17 mouse cellular contexts compared by ENCODE assay signal in genomic region chr2:124661316-124661715, GRCm38 (mm10).
DNase-seq lines count a peak whose midpoint lies in the region; ATAC-seq and TF ChIP-seq lines count a peak whose summit lies in the region.
"Had no signal": no experiment of that assay in that cellular context is flagged by ENCODE, and none has a peak within 500 bp of the region (broad histone marks: within the 10 kb centered on the region; RNA-seq: fewer than 3 reads in every experiment).

No protein-coding gene starts in this region.

- peak overlapping the region; percentile 78 for H3K27ac ChIP-seq in gastrocnemius, adult 2 months
- H3K27ac ChIP-seq in heart, adult 2 months, result no peak overlapping the region
- H3K27ac ChIP-seq in heart, embryonic 10.5 days, result no peak overlapping the region
- peak overlapping the region; percentile 61; the same call in 1 of the 2 replicates for H3K27ac ChIP-seq in heart, embryonic 13.5 days (replicated peaks)

- DNase-seq in gastrocnemius, adult 2 months, result no peak
- no peak for DNase-seq in gastrocnemius, adult 18-20 months (ENCODE audit: low spot score)
- DNase-seq in heart, adult 11 months, result peak; percentile 72
- no peak for DNase-seq in heart, adult 2 months
- DNase-seq in heart, embryonic 10.5 days (ENCODE audit: low spot score), result peak; percentile 61
- no peak for DNase-seq in heart, postnatal 10 days
- DNase-seq in heart, postnatal 25 days (ENCODE audit: low spot score), result no peak
- DNase-seq: adrenal gland, adult 8-10 months; B cell, adult 2 months; cerebellum, adult 11 months; cerebellum, adult 11-12 months had no signal

- no peak overlapping the region for H3K4me2 ChIP-seq in heart, embryonic 13.5 days

- no peaks in the 10 kb centered on the region; the same call in 1 of the 2 replicates for H3K4me1 ChIP-seq in heart, adult 2 months (ENCODE audit: control insufficient read depth, insufficient read depth, low read length)
- peaks cover 13% of the 10 kb centered on the region for H3K4me1 ChIP-seq in heart, embryonic 10.5 days
- peaks cover 15% of the 10 kb centered on the region for H3K4me1 ChIP-seq in heart, embryonic 13.5 days

- no peak overlapping the region for H3K4me3 ChIP-seq in gastrocnemius, adult 2 months
- no peak overlapping the region for H3K4me3 ChIP-seq in heart, adult 2 months
- H3K4me3 ChIP-seq in heart, embryonic 10.5 days, result no peak overlapping the region
- no peak overlapping the region for H3K4me3 ChIP-seq in heart, embryonic 13.5 days

- no peaks in the 10 kb centered on the region; the same call in 1 of the 2 replicates for H3K79me2 ChIP-seq in heart, adult 2 months (replicated peaks; ENCODE audit: control insufficient read depth, insufficient read depth, low read length)

- no peak for TF ChIP-seq CTCF in gastrocnemius, adult 2 months (IDR thresholded peaks at IDR 0.05)
- no peak for TF ChIP-seq CTCF in heart, adult 2 months (IDR thresholded peaks at IDR 0.05)

- H3K9me3 ChIP-seq in heart, embryonic 10.5 days, result no peaks in the 10 kb centered on the region
- H3K9me3 ChIP-seq in heart, embryonic 13.5 days, result no peaks in the 10 kb centered on the region

- peaks cover 27% of the 10 kb centered on the region for H3K36me3 ChIP-seq in heart, adult 2 months (ENCODE audit: control insufficient read depth, insufficient read depth, low read length)
- H3K36me3 ChIP-seq in heart, embryonic 10.5 days, result peaks cover 82% of the 10 kb centered on the region
- H3K36me3 ChIP-seq in heart, embryonic 13.5 days, result peaks cover 94% of the 10 kb centered on the region
- H3K36me3 ChIP-seq: G1E had no signal

- no peaks in the 10 kb centered on the region for H3K27me3 ChIP-seq in heart, adult 2 months (ENCODE audit: control insufficient read depth, insufficient read depth, low read length)
- no peaks in the 10 kb centered on the region for H3K27me3 ChIP-seq in heart, embryonic 10.5 days (ENCODE audit: insufficient read depth, poor library complexity, severe bottlenecking)
- H3K27me3 ChIP-seq in heart, embryonic 13.5 days (replicated peaks), result no peaks in the 10 kb centered on the region
- H3K27me3 ChIP-seq: CH12.LX, Patski had no signal

- TF ChIP-seq POLR2A in heart, adult 2 months (IDR thresholded peaks at IDR 0.05; ENCODE audit: insufficient read depth, low read depth, low read length), result no peak

- intact Hi-C loops in gastrocnemius, adult 2 months (cut with DNase I), result loop anchor here (5.0 kb wide), 1 partner anchor 266 kb away; no protein-coding TSS in a partner anchor
- intact Hi-C loops in heart, adult 2 months (cut with DNase I), result no loop called here
- intact Hi-C loops in heart, postnatal 10 days (cut with DNase I), result loop anchor here (5.0 kb wide), 1 partner anchor 559 kb away; no protein-coding TSS in a partner anchor
- intact Hi-C loops in heart, postnatal 25 days (cut with DNase I), result no loop called here

- no peak overlapping the region for H3K9ac ChIP-seq in heart, adult 2 months (ENCODE audit: low read depth, low read length)
- no peak overlapping the region for H3K9ac ChIP-seq in heart, embryonic 13.5 days

- no peak for TF ChIP-seq EP300 in heart, adult 2 months (IDR thresholded peaks at IDR 0.05; ENCODE audit: insufficient read depth, low read depth, low read length)

- no peak for ATAC-seq in heart, embryonic 13.5 days (ENCODE audit: extremely low read depth, insufficient number of reproducible peaks, low FRiP score, low TSS enrichment)
- ATAC-seq: activated CD4-positive, CD25-positive, alpha-beta regulatory T cell, adult 4 months; CD4-positive, CD25-positive, alpha-beta regulatory T cell, adult 4 months had no signal

- 96% methylated on average over 9 of the region's 9 CpGs for WGBS in heart, adult 2 months
- WGBS in heart, embryonic 10.5 days, result 91% methylated on average over 9 of the region's 9 CpGs
- 87% methylated on average over 9 of the region's 9 CpGs for WGBS in heart, embryonic 13.5 days

Comparison
In these comparisons a context has a peak if more than half of its experiments do, and no peak if none do; other contexts are left out.
1. DNase-seq: peak in heart, adult 11 months (single experiment) and heart, embryonic 10.5 days (single experiment); none in gastrocnemius, adult 2 months (single experiment), gastrocnemius, adult 18-20 months (single experiment), heart, adult 2 months (0 of 2), heart, postnatal 10 days (0 of 2) and heart, postnatal 25 days (single experiment).
2. H3K27ac ChIP-seq: peak in gastrocnemius, adult 2 months (single experiment) and heart, embryonic 13.5 days (single experiment); none in heart, adult 2 months (single experiment) and heart, embryonic 10.5 days (single experiment).
3. intact Hi-C loops: an anchor here in gastrocnemius, adult 2 months (5.0 kb wide) and heart, postnatal 10 days (5.0 kb wide); none called in heart, adult 2 months and heart, postnatal 25 days.